Mouse (Mus musculus) intestine, embryonic 16.5 days (tissue): ENCODE data around the gene Eftud2. TPM values are rescaled to one million over a fixed set of nuclear protein-coding genes. Genes with fewer than 3 reads are reported as not detected.

Experiments
- ATAC-seq: fragments of 200-750 bp; cut with Nextera tagmentation; 2 replicates; pipeline ENCODE4 v1.8.0; 2017; ENCODE audit warnings: moderate TSS enrichment, moderate library complexity
- H3K27ac ChIP-seq: fragments of 300-500 bp; sonication (generic); 2 replicates; pipeline ENCODE4 v1.5.1; 2014; ENCODE audit warnings: mild to moderate bottlenecking, low read length
- H3K27me3 ChIP-seq: fragments of 300-500 bp; sonication (generic); replicated peaks from 2 replicates; pipeline ENCODE4 v1.6.1; 2014; ENCODE audit warnings: low read length, control low read depth, mixed read lengths; ENCODE audit not compliant: control insufficient read depth, insufficient read depth
- H3K36me3 ChIP-seq: fragments of 300-500 bp; sonication (generic); 2 replicates; pipeline ENCODE4 v1.6.1; 2014; ENCODE audit warnings: low read length, control low read depth; ENCODE audit not compliant: control insufficient read depth, insufficient read depth
- H3K4me1 ChIP-seq: fragments of 300-500 bp; sonication (generic); 2 replicates; pipeline ENCODE4 v1.6.1; 2014; ENCODE audit warnings: low read length, control low read depth, mixed read lengths; ENCODE audit not compliant: control insufficient read depth, insufficient read depth
- H3K4me2 ChIP-seq: fragments of 300-500 bp; sonication (generic); 2 replicates; pipeline ENCODE4 v1.6.1; 2014; ENCODE audit warnings: low read depth, low read length, control low read depth
- H3K4me3 ChIP-seq: fragments of 300-500 bp; sonication (generic); 2 replicates; pipeline ENCODE4 v1.5.1; 2014; ENCODE audit warnings: mild to moderate bottlenecking, low read length
- H3K9ac ChIP-seq: fragments of 300-500 bp; sonication (generic); 2 replicates; pipeline ENCODE4 v1.6.1; 2014; ENCODE audit warnings: low read depth, low read length
- H3K9me3 ChIP-seq: fragments of 300-500 bp; sonication (generic); 2 replicates; pipeline ENCODE4 v1.6.1; 2016; ENCODE audit warnings: low read length, control low read depth; ENCODE audit not compliant: control insufficient read depth
- WGBS: fragments of 180-500 bp; shearing (Covaris S2); extraction: QIAGEN DNeasy Blood & Tissue Kit; methylation state at CpG from one replicate; pipeline ENCODE4 v1.1.7; 2014; 5-methylcytosine and 5-hydroxymethylcytosine counted together
- polyA plus RNA-seq: library from polyadenylated mRNA; unstranded; fragments of >200 nt; fragmentation: Nextera tagmentation; extraction: Ambion mirVana; gene quantifications from 2 replicates; pipeline ENCODE4 v1.2.1, GENCODE M21; 2015

Gene Eftud2
- polyA plus RNA-seq, 1 experiment from 2014 or later: 140 TPM

- ATAC-seq: peak; percentile 18; the same call in 1 of the 2 replicates
- 62% methylated on average over 4 of the region's 4 CpGs for WGBS
- Histone ChIP-seq H3K4me2 (no peak overlapping the region), H3K27ac (no peak overlapping the region), H3K9ac (no peak overlapping the region), H3K9me3 (no peaks in the 10 kb centered on the region), H3K27me3 (no peaks in the 10 kb centered on the region; the same call in 1 of the 2 replicates), H3K36me3 (no peaks in the 10 kb centered on the region), H3K4me3 (no peak overlapping the region), H3K4me1 (no peaks in the 10 kb centered on the region)
Measured at GRCm38 (mm10) chr11:102901199-102901598, 20.4 kb upstream of the Eftud2 start.

GRCm38 (mm10) chr11:102900763-102901162, 20.0 kb upstream of the Eftud2 start, which contains the start of gene Gfap:
Gene Gfap, minus strand, starts transcription at chr11:102900912.
- Histone ChIP-seq H3K4me1 (no peaks in the 10 kb centered on the region), H3K36me3 (no peaks in the 10 kb centered on the region), H3K9me3 (no peaks in the 10 kb centered on the region), H3K9ac (no peak within 1 kb of the TSS), H3K4me3 (no peak within 1 kb of the TSS), H3K4me2 (no peak within 1 kb of the TSS), H3K27ac (no peak within 1 kb of the TSS), H3K27me3 (no peaks in the 10 kb centered on the region; the same call in 1 of the 2 replicates)
- 4% methylated on average over 7 of the region's 7 CpGs for WGBS
- peak; percentile 54 for ATAC-seq

- no peak for ATAC-seq
- 78% methylated on average over 9 of the region's 9 CpGs for WGBS
- H3K27me3 ChIP-seq: peaks cover 3% of the 10 kb centered on the region; the same call in 1 of the 2 replicates
Measured at GRCm38 (mm10) chr11:102898408-102898807, 17.6 kb upstream of the Eftud2 start.

GRCm38 (mm10) chr11:102896641-102897040, 15.9 kb upstream of the Eftud2 start:
- H3K4me1 ChIP-seq: peaks cover 6% of the 10 kb centered on the region
- no peaks in the 10 kb centered on the region for H3K36me3 ChIP-seq
- peaks cover 3% of the 10 kb centered on the region; the same call in 1 of the 2 replicates for H3K27me3 ChIP-seq
- no peak overlapping the region for H3K27ac ChIP-seq
- no peak overlapping the region for H3K9ac ChIP-seq
- ATAC-seq: no peak
- H3K9me3 ChIP-seq: no peaks in the 10 kb centered on the region
- H3K4me3 ChIP-seq: no peak overlapping the region
- WGBS: 78% methylated on average over 20 of the region's 20 CpGs
- H3K4me2 ChIP-seq: no peak overlapping the region

More at GRCm38 (mm10) chr11:102898408-102898807, 17.6 kb upstream of the Eftud2 start:
- Histone ChIP-seq H3K9ac (no peak overlapping the region), H3K4me3 (no peak overlapping the region), H3K9me3 (no peaks in the 10 kb centered on the region), H3K4me1 (peaks cover 2% of the 10 kb centered on the region), H3K4me2 (no peak overlapping the region), H3K27ac (no peak overlapping the region), H3K36me3 (no peaks in the 10 kb centered on the region)

- WGBS: 58% methylated on average over 9 of the region's 9 CpGs
- no peaks in the 10 kb centered on the region for H3K36me3 ChIP-seq
- peaks cover 3% of the 10 kb centered on the region; the same call in 1 of the 2 replicates for H3K27me3 ChIP-seq
- H3K27ac ChIP-seq: no peak overlapping the region
- peak; percentile 67 for ATAC-seq
- no peak overlapping the region for H3K4me2 ChIP-seq
- no peak overlapping the region for H3K9ac ChIP-seq
- H3K9me3 ChIP-seq: no peaks in the 10 kb centered on the region
- no peak overlapping the region for H3K4me3 ChIP-seq
- peaks cover 6% of the 10 kb centered on the region for H3K4me1 ChIP-seq
Measured at GRCm38 (mm10) chr11:102895779-102896178, 15.0 kb upstream of the Eftud2 start.

- Histone ChIP-seq H3K9me3 (no peaks in the 10 kb centered on the region), H3K4me2 (no peak overlapping the region), H3K36me3 (no peaks in the 10 kb centered on the region), H3K27me3 (peaks cover 3% of the 10 kb centered on the region; the same call in 1 of the 2 replicates), H3K4me3 (no peak overlapping the region), H3K4me1 (peaks cover 6% of the 10 kb centered on the region), H3K9ac (no peak overlapping the region), H3K27ac (no peak overlapping the region)
- no peak for ATAC-seq
- 92% methylated on average over 4 of the region's 4 CpGs for WGBS
Measured at GRCm38 (mm10) chr11:102894716-102895115, 13.9 kb upstream of the Eftud2 start.

- no peaks in the 10 kb centered on the region for H3K9me3 ChIP-seq
- H3K27me3 ChIP-seq: peaks cover 3% of the 10 kb centered on the region
- 3% methylated on average over 43 of the region's 43 CpGs for WGBS
- ATAC-seq: peak; percentile 93
- H3K36me3 ChIP-seq: no peaks in the 10 kb centered on the region
- peak overlapping the region; percentile 49 for H3K4me3 ChIP-seq
- H3K4me2 ChIP-seq: peak overlapping the region; percentile 92
- H3K27ac ChIP-seq: no peak overlapping the region
- peaks cover 6% of the 10 kb centered on the region for H3K4me1 ChIP-seq
- H3K9ac ChIP-seq: peak overlapping the region; percentile 74
Measured at GRCm38 (mm10) chr11:102893015-102893651, 12.3 kb upstream of the Eftud2 start.

GRCm38 (mm10) chr11:102890096-102890495, 9.3 kb upstream of the Eftud2 start:
- H3K4me3 ChIP-seq: no peak overlapping the region
- whole genome bisulfite sequencing: 70% methylated on average over 5 of the region's 5 CpGs
- no peak for ATAC-seq
- H3K36me3 ChIP-seq: no peaks in the 10 kb centered on the region
- no peak overlapping the region for H3K9ac ChIP-seq
- peaks cover 3% of the 10 kb centered on the region for H3K27me3 ChIP-seq
- H3K9me3 ChIP-seq: no peaks in the 10 kb centered on the region
- H3K27ac ChIP-seq: no peak overlapping the region
- no peak overlapping the region for H3K4me2 ChIP-seq
- H3K4me1 ChIP-seq: peaks cover 6% of the 10 kb centered on the region

- H3K4me1 ChIP-seq: peaks cover 4% of the 10 kb centered on the region
- no peak overlapping the region for H3K9ac ChIP-seq
- WGBS: 41% methylated on average over 3 of the region's 3 CpGs
- no peaks in the 10 kb centered on the region for H3K36me3 ChIP-seq
- H3K4me2 ChIP-seq: no peak overlapping the region
- H3K9me3 ChIP-seq: no peaks in the 10 kb centered on the region
- H3K27ac ChIP-seq: no peak overlapping the region
- no peak overlapping the region for H3K4me3 ChIP-seq
- ATAC-seq: no peak
- no peaks in the 10 kb centered on the region; the same call in none of the 2 replicates for H3K27me3 ChIP-seq
Measured at GRCm38 (mm10) chr11:102888135-102888534, 7.3 kb upstream of the Eftud2 start.
